Mouse (Mus musculus) cerebellum, postnatal 25 days (tissue): Measurements from ENCODE around the gene Pcgf1.

Experiments used
- DNase-seq, 2 experiments: peaks; one replicate each; pipeline ENCODE4 v3.0.0; 2021; ENCODE audit warnings: mixed read lengths in 2 of 2

Pcgf1 gene

GRCm38 (mm10) chr6:83066441-83066840 lies 11.2 kb upstream of the Pcgf1 start:
- no peak for DNase-seq

- no peak for DNase-seq
These were observed 9.4 kb upstream of the Pcgf1 start for GRCm38 (mm10) chr6:83068221-83068620.

- peak in 1 of 2 experiments; percentile 33 for DNase-seq
These were observed 8.8 kb upstream of the Pcgf1 start for GRCm38 (mm10) chr6:83068706-83069487.

DNA sequence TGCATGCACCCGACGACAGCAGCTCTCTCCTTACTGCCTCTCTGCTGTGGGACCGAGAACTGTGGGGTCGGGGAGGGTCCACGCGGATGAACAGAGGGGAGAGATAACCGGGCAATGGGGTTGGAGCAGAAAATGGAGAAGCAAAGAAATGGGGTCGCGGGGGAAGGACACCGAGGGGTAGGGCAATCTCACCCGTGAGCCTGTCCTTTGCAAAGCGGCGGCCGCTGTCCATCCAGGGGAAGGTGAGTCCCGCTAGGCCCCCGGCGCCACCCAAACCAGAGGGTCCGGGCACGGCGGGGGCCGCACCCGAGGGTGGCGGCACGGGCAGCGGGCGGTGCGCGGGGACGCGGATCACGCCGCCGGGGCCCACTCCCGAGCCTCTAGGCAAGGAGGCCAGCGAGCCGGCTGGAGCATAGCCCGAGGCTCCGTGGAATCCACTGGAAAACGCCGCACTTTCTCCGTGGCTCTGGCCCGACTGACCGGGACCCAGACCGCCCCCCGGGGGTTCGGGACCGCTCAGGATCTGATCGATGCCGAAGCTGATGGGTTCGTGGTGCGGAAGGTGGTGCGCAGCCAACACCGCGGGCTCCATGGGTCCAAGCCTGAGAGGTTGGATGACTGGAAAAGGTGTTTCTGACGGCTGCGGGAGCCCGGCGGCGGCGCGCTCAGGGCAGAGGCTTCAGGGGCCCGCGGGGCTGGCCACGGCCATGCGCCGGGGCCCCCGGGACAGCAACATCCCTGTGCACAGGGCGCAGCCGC lies 8.0 kb upstream of the Pcgf1 start:
- peak; percentile 31 to 44 for DNase-seq

DNA sequence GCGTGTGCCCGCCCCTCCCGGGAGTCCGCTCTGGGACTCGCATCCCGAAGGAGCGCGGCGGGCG lies 7.6 kb upstream of the Pcgf1 start, which contains the start of gene Tlx2:
Gene Tlx2, minus strand, starts transcription at position 47 of the 64 bp plus-strand sequence.
- no peak for DNase-seq

- DNase-seq: peak; percentile 48 to 78
These were observed 7.1 kb upstream of the Pcgf1 start for GRCm38 (mm10) chr6:83070311-83071219.

DNA sequence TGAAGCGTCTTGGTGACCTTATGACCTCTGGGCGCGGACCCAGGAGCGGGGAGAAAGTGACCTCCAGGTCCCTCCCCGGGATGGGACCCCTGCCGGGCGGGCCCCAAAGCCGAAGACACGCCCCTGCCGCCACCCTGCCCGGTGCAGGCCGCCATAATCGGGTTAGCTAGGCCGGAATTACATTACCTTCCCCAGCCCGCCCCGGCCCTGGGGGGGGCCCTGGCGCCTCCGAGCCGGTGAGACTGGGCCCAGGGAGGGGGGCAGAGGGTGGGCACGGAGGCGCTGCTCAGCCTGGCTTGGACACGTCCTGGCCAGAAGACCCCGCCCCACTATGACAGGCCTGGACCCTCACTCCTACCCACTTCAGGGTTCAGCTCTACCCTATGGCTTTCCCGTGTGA lies 6.4 kb upstream of the Pcgf1 start:
- peak in 1 of 2 experiments; percentile 25 for DNase-seq

DNA sequence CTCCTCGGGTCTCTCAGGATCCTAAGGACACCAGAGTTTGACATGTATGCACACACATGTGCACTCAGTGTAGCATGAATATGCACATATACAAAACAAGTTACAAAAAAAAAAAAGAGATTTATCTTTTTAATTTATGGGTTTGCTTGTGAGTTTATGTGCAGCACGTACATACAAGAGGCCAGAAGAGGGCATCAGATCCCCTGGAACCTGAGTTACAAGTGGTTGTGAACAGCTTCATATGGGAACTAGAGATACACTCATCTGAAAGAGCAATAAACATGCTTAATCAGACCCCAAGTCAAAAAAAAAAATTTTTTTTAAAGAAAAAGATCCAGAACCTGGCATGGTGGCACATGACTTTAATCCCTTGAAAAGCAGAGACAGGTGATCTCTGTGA lies 2.7 kb upstream of the Pcgf1 start:
- DNase-seq: no peak

DNA sequence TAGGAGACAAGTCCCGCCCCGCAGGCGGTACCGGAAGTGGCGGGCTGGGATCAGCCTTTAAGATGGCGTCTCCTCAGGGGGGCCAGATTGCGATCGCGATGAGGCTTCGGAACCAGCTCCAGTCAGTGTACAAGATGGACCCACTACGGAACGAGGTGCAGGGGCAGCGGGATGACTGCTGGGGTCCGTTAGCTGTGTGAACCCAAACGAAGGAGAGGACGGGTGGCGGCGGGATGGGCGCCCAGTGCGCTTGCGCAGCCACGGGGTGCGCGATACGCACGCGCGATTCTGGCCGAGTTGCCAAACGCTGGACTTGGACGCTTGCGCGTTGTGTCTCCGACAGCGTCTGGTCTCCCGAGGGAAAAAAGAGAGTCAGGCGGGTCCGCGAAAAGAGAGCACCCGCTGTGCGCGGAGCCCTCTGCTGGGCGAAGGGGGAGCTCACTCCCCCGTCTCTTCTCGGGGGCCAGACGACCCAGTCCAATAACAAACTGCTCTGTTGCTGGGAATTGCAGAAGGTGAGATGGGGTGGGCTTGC lies 722 bp downstream of the Pcgf1 start:
- peak; percentile 100 for DNase-seq

GRCm38 (mm10) chr6:83080210-83080609 lies 2.5 kb downstream of the Pcgf1 start:
- DNase-seq: no peak

DNA sequence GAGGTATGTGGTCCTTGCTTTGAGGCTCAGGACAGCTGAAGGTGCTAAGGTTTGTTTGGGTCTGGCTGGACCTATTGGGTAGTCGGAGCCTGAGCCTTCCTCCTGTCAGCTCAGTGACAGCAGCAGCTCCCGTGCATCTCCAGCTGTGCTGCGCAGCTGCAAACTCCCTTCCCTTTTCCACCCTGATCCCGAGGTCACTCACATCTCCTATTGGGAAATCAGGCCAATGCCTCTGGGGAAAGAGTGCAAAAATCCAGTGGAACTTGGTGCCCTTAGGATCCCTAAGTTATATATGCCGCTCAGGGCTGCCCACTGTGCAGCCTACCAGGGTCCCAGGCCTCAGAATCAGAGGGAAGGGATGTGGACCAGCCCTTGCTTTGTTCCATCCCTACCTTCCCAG lies 5.8 kb downstream of the Pcgf1 start:
- no peak for DNase-seq

- DNase-seq: no peak
These were observed 6.8 kb downstream of the Pcgf1 start for GRCm38 (mm10) chr6:83084477-83084876.

GRCm38 (mm10) chr6:83086121-83087035 lies 8.7 kb downstream of the Pcgf1 start, which contains the start of gene Lbx2:
Gene Lbx2, plus strand, starts transcription at chr6:83086367.
- DNase-seq: no peak

GRCm38 (mm10) chr6:83087205-83087925 lies 9.7 kb downstream of the Pcgf1 start:
- DNase-seq: peak in 1 of 2 experiments; percentile 29

GRCm38 (mm10) chr6:83087926-83088260 lies 10.2 kb downstream of the Pcgf1 start:
- DNase-seq: no peak

DNA sequence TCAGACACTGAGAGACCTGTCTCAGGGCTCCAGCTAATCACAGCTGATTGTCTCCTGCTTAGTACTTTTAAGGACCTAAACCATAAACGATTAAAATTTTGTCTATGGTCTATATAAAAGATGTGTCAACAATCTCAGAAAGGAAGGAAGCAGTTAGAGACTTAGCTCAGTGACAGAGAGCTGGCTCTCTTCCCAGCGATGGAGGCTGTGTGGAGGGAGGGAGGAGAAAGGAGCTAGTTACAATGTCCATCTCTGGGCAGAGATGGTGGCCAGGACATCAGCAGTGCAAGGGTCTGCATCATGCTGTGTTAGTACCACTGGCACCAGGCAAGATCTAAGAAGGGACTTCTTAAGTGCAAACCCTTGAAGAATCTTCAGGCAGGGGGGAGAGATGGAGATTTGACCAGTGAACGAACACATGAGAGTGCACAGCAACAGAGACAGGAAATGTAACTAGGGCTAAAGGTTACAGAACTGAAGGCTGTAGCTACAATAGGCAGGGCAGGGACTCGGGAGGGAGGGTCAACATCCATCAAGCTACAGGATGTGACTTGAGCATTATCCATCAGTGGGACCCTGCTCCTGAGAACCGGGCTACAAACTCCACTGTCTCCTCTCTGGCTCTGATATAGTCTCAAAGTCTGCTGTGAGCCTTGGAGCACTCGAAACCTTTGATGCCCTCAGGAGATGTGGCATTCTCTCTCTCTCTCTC lies 14.9 kb downstream of the Pcgf1 start:
- no peak for DNase-seq

DNA sequence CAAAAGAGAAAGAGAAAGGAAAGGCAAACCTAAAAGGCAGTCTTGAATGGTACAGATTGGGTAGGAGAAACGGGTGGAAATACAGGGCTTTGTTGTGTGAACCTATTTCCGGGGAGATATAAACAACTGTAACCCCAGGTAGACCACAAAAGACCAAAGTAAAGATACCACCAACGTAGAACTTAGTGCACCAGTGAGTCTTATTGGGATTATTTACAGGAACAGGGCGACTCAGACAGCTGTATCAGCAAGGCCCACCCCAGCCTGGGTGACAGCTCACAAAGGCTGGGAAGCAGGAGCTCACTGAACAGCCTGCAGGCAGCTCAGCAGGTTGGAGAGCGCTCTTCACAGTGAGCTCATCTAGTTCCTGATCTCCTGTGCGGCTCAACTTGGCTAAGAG lies 18.3 kb downstream of the Pcgf1 start:
- DNase-seq: no peak

GRCm38 (mm10) chr6:83098411-83098810 lies 20.7 kb downstream of the Pcgf1 start:
- no peak for DNase-seq

- peak; percentile 90 to 93 for DNase-seq
These were observed 23.6 kb downstream of the Pcgf1 start, which contains the start of the genes Ccdc142 and Gm42688 for GRCm38 (mm10) chr6:83101316-83101687. Gene Ccdc142, plus strand, starts transcription at chr6:83101601. Gene Gm42688, plus strand, starts transcription at chr6:83101617.

DNA sequence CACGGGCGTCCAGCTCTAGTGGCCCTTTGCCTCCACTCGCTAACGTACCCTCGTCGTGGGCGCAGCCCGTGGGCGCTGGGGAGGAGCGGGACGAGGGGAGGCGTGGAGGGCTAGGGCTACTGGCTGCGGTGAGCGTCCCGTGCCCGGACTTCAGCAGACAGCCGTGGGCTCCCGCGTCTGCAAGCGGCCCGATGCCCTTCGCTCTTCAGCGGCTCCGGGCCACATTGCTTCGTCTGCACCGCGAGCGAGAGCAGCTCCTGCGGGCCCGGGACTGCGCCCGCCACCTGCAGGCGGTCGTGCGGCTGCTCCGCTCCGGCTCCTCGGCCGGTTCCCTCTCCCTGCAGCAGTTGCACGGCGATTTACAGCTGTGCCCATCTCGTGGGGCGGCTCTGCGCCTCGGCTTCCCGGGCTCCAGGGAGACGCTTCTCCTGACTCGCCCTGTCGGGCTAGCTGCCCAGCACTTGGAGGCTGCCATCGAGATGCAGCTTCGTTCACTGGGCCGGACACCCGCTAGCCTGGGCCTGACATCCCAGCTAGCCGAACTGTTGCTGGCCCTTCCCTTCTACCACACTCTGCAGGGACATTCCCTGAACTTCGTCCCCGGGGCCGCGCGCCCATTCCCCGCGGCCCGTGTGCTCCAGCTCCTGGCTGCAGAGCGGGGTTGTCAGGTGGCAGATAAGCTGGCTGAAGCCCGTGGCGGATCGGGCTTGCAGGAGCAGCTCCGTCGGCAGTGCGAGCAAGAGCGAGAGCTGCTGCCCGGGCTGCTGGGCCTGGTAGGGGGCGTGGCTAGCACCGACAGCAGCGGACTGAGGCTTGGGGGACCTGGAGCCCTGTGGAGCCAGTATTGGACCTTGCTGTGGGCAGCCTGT lies 24.3 kb downstream of the Pcgf1 start:
- DNase-seq: peak in 1 of 2 experiments; percentile 72
